Mouse (Mus musculus) midbrain, embryonic 12.5 days (tissue): ENCODE results near the gene Nipa1. TPM values are rescaled to one million over a fixed set of nuclear protein-coding genes. Genes with fewer than 3 reads are reported as not detected.

ENCODE experiments used
- ATAC-seq: fragments of 200-750 bp; cut with Nextera tagmentation; 2 replicates; pipeline ENCODE4 v1.8.0; 2017; ENCODE audit warnings: low read depth, moderate TSS enrichment, moderate library complexity; ENCODE audit not compliant: low FRiP score
- H3K27ac ChIP-seq: fragments of 300-500 bp; sonication (generic); replicated peaks from 2 replicates; pipeline ENCODE4 v1.5.1; 2016; ENCODE audit warnings: mild to moderate bottlenecking
- H3K27me3 ChIP-seq: fragments of 300-500 bp; sonication (generic); 2 replicates; pipeline ENCODE4 v1.6.1; 2016; ENCODE audit warnings: mild to moderate bottlenecking
- H3K36me3 ChIP-seq: fragments of 300-500 bp; sonication (generic); 2 replicates; pipeline ENCODE4 v1.6.1; 2016
- H3K4me1 ChIP-seq: fragments of 300-500 bp; sonication (generic); 2 replicates; pipeline ENCODE4 v1.6.1; 2016
- H3K4me2 ChIP-seq: fragments of 300-500 bp; sonication (generic); replicated peaks from 2 replicates; pipeline ENCODE4 v1.6.1; 2016; ENCODE audit warnings: mild to moderate bottlenecking, moderate library complexity
- H3K4me3 ChIP-seq: fragments of 300-500 bp; sonication (generic); 2 replicates; pipeline ENCODE4 v1.5.1; 2016; ENCODE audit warnings: mild to moderate bottlenecking
- H3K9ac ChIP-seq: fragments of 300-500 bp; sonication (generic); replicated peaks from 2 replicates; pipeline ENCODE4 v1.6.1; 2016; ENCODE audit warnings: mild to moderate bottlenecking, moderate library complexity
- H3K9me3 ChIP-seq: fragments of 300-500 bp; sonication (generic); 2 replicates; pipeline ENCODE4 v1.6.1; 2016; ENCODE audit warnings: mild to moderate bottlenecking
- WGBS: fragments of 180-500 bp; shearing (Covaris S2); methylation state at CpG from one replicate; pipeline ENCODE4 v1.1.7; 2016; 5-methylcytosine and 5-hydroxymethylcytosine counted together
- polyA plus RNA-seq: library from polyadenylated mRNA; unstranded; fragments of >200 nt; fragmentation: Nextera tagmentation; extraction: Ambion mirVana; gene quantifications from 2 replicates; pipeline ENCODE4 v1.2.1, GENCODE M21; 2016

The Nipa1 gene
- polyA plus RNA-seq, 1 experiment from 2014 or later: 15.2 TPM

GRCm38 (mm10) chr7:55962004-55962908 is 57.5 kb downstream of the Nipa1 start, which contains the start of gene Nipa2:
TSS of gene Nipa2 (minus strand) at chr7:55962476.
- H3K4me3 ChIP-seq: peak within 1 kb of the TSS; percentile 95
- WGBS: under 1% methylated on average over 69 of the region's 70 CpGs
- H3K9me3 ChIP-seq: no peaks in the 10 kb centered on the region
- peak; percentile 99 for ATAC-seq
- H3K9ac ChIP-seq: peak within 1 kb of the TSS; percentile 86
- peak within 1 kb of the TSS; percentile 62 for H3K4me2 ChIP-seq
- no peaks in the 10 kb centered on the region for H3K27me3 ChIP-seq
- H3K36me3 ChIP-seq: no peaks in the 10 kb centered on the region
- peak within 1 kb of the TSS; percentile 87 for H3K27ac ChIP-seq
- peaks cover 12% of the 10 kb centered on the region for H3K4me1 ChIP-seq

GRCm38 (mm10) chr7:55960506-55960905 is 59.2 kb downstream of the Nipa1 start:
- Histone ChIP-seq H3K27ac (no peak overlapping the region), H3K27me3 (no peaks in the 10 kb centered on the region), H3K36me3 (no peaks in the 10 kb centered on the region; the same call in 1 of the 2 replicates), H3K4me2 (no peak overlapping the region), H3K4me1 (peaks cover 12% of the 10 kb centered on the region), H3K9me3 (no peaks in the 10 kb centered on the region), H3K9ac (no peak overlapping the region), H3K4me3 (no peak overlapping the region)
- WGBS: 95% methylated on average over 1 of the region's 1 CpGs
- ATAC-seq: no peak

- H3K36me3 ChIP-seq: no peaks in the 10 kb centered on the region; the same call in 1 of the 2 replicates
- H3K4me2 ChIP-seq: no peak overlapping the region
- no peaks in the 10 kb centered on the region for H3K27me3 ChIP-seq
- H3K9me3 ChIP-seq: no peaks in the 10 kb centered on the region
- H3K4me1 ChIP-seq: peaks cover 12% of the 10 kb centered on the region
- ATAC-seq: no peak
- no peak overlapping the region for H3K9ac ChIP-seq
- no peak overlapping the region for H3K27ac ChIP-seq
- H3K4me3 ChIP-seq: no peak overlapping the region
- WGBS: 97% methylated on average over 3 of the region's 3 CpGs
These were observed 60.0 kb downstream of the Nipa1 start for GRCm38 (mm10) chr7:55959801-55960200.

GRCm38 (mm10) chr7:55957916-55958315 is 61.8 kb downstream of the Nipa1 start:
- Histone ChIP-seq H3K9ac (no peak overlapping the region), H3K9me3 (no peaks in the 10 kb centered on the region), H3K27me3 (no peaks in the 10 kb centered on the region), H3K4me2 (no peak overlapping the region), H3K4me3 (no peak overlapping the region), H3K36me3 (peaks cover 9% of the 10 kb centered on the region), H3K4me1 (peaks cover 6% of the 10 kb centered on the region; the same call in 1 of the 2 replicates), H3K27ac (no peak overlapping the region)
- ATAC-seq: no peak
- 97% methylated on average over 4 of the region's 4 CpGs for WGBS

GRCm38 (mm10) chr7:55957178-55957577 is 62.6 kb downstream of the Nipa1 start:
- H3K4me1 ChIP-seq: peaks cover 4% of the 10 kb centered on the region; the same call in 1 of the 2 replicates
- H3K9ac ChIP-seq: no peak overlapping the region
- H3K27ac ChIP-seq: no peak overlapping the region
- H3K4me3 ChIP-seq: no peak overlapping the region
- ATAC-seq: no peak
- no peaks in the 10 kb centered on the region for H3K27me3 ChIP-seq
- 92% methylated on average over 3 of the region's 3 CpGs for WGBS
- H3K9me3 ChIP-seq: no peaks in the 10 kb centered on the region
- no peak overlapping the region for H3K4me2 ChIP-seq
- H3K36me3 ChIP-seq: peaks cover 9% of the 10 kb centered on the region

GRCm38 (mm10) chr7:55956054-55956453 is 63.7 kb downstream of the Nipa1 start:
- no peak overlapping the region for H3K4me2 ChIP-seq
- no peak overlapping the region for H3K4me3 ChIP-seq
- H3K9ac ChIP-seq: no peak overlapping the region
- no peak for ATAC-seq
- 97% methylated on average over 2 of the region's 2 CpGs for WGBS
- H3K36me3 ChIP-seq: peaks cover 9% of the 10 kb centered on the region
- H3K4me1 ChIP-seq: peaks cover 3% of the 10 kb centered on the region; the same call in 1 of the 2 replicates
- H3K27ac ChIP-seq: no peak overlapping the region
- no peaks in the 10 kb centered on the region for H3K9me3 ChIP-seq
- H3K27me3 ChIP-seq: no peaks in the 10 kb centered on the region

- no peak for ATAC-seq
- H3K27me3 ChIP-seq: no peaks in the 10 kb centered on the region
- no peaks in the 10 kb centered on the region for H3K4me1 ChIP-seq
- H3K4me2 ChIP-seq: no peak overlapping the region
- no peak overlapping the region for H3K9ac ChIP-seq
- H3K27ac ChIP-seq: no peak overlapping the region
- no peaks in the 10 kb centered on the region for H3K9me3 ChIP-seq
- H3K4me3 ChIP-seq: no peak overlapping the region
- H3K36me3 ChIP-seq: 0 out of 2 replicates have a peak, but pooled peaks cover 5% of the 10 kb centered on the region
- 91% methylated on average over 4 of the region's 4 CpGs for WGBS
These were observed 81.4 kb downstream of the Nipa1 start for GRCm38 (mm10) chr7:55938341-55938740.

- H3K9me3 ChIP-seq: no peaks in the 10 kb centered on the region
- H3K4me3 ChIP-seq: no peak overlapping the region
- no peak overlapping the region for H3K27ac ChIP-seq
- WGBS: 96% methylated on average over 2 of the region's 2 CpGs
- H3K4me2 ChIP-seq: no peak overlapping the region
- H3K9ac ChIP-seq: no peak overlapping the region
- peaks cover 13% of the 10 kb centered on the region for H3K36me3 ChIP-seq
- H3K27me3 ChIP-seq: no peaks in the 10 kb centered on the region
- ATAC-seq: no peak
- H3K4me1 ChIP-seq: no peaks in the 10 kb centered on the region
These were observed 84.7 kb downstream of the Nipa1 start for GRCm38 (mm10) chr7:55935025-55935424.

- H3K27ac ChIP-seq: no peak overlapping the region
- no peaks in the 10 kb centered on the region for H3K9me3 ChIP-seq
- no peak overlapping the region for H3K4me3 ChIP-seq
- no peak overlapping the region for H3K4me2 ChIP-seq
- WGBS: 89% methylated on average over 2 of the region's 2 CpGs
- no peaks in the 10 kb centered on the region for H3K4me1 ChIP-seq
- H3K27me3 ChIP-seq: no peaks in the 10 kb centered on the region
- no peak for ATAC-seq
- H3K9ac ChIP-seq: no peak overlapping the region
- H3K36me3 ChIP-seq: peaks cover 50% of the 10 kb centered on the region
These were observed 91.1 kb downstream of the Nipa1 start for GRCm38 (mm10) chr7:55928649-55929048.

Other genes starting within 250 kb of the Nipa1 start
- 45.0 and 45.8 TPM in 2 replicates for gene Tubgcp5, start 225.8 kb downstream of the Nipa1 start, polyA plus RNA-seq
- 73.3 and 79.9 TPM in 2 replicates for gene Cyfip1, start 178.2 kb downstream of the Nipa1 start, polyA plus RNA-seq
- gene Nipa2, start 57.5 kb downstream of the Nipa1 start, polyA plus RNA-seq: 44.1 and 50.7 TPM in 2 replicates
- 37.6 and 39.6 TPM in 2 replicates for gene Herc2, start 30.2 kb upstream of the Nipa1 start, polyA plus RNA-seq
- 0.13 and 0.14 TPM in 2 replicates for gene Oca2, start 219.8 kb upstream of the Nipa1 start, polyA plus RNA-seq